Mouse (Mus musculus) heart, adult 2 months (tissue): Measurements from ENCODE around the gene Snrpa.

ENCODE experiments used
- CTCF ChIP-seq: fragments of 200-600 bp; IDR thresholded peaks from 2 replicates; pipeline ENCODE4 v1.8.1; 2022; ENCODE audit warnings: antibody characterized with exemption, mild to moderate bottlenecking, moderate library complexity
- EP300 ChIP-seq: fragments of 200-500 bp; IDR thresholded peaks from 2 replicates; pipeline ENCODE4 v1.6.1; 2011; ENCODE audit warnings: low read depth, low read length, control low read depth; ENCODE audit not compliant: insufficient read depth

- TF ChIP-seq EP300 (no peak), CTCF (no peak)
These were observed 16.7 kb downstream of the Snrpa start for GRCm38 (mm10) chr7:27179217-27179918.
